9 mouse cellular contexts compared by ENCODE assay signal in genomic region chr3:101213212-101213562, GRCm38 (mm10).
DNase-seq lines count a peak whose midpoint lies in the region; ATAC-seq and TF ChIP-seq lines count a peak whose summit lies in the region.
"Had no signal": no experiment of that assay in that cellular context is flagged by ENCODE, and none has a peak within 500 bp of the region (broad histone marks: within the 10 kb centered on the region; RNA-seq: fewer than 3 reads in every experiment).

No protein-coding gene starts in this region.

- WGBS in lung, adult 2 months, result 54% methylated on average over 4 of the region's 4 CpGs
- 66% methylated on average over 4 of the region's 4 CpGs for WGBS in forebrain, embryonic 12.5 days
- WGBS in limb, embryonic 10.5 days, result 63% methylated on average over 4 of the region's 4 CpGs
- 44% methylated on average over 4 of the region's 4 CpGs for WGBS in midbrain, postnatal 0 days

- H3K9me3 ChIP-seq in forebrain, embryonic 12.5 days, result no peaks in the 10 kb centered on the region
- no peaks in the 10 kb centered on the region for H3K9me3 ChIP-seq in limb, embryonic 10.5 days (replicated peaks)
- H3K9me3 ChIP-seq in midbrain, postnatal 0 days (ENCODE audit: low read length), result no peaks in the 10 kb centered on the region
- H3K9me3 ChIP-seq: liver, embryonic 15.5 days had no signal

- H3K27ac ChIP-seq in forebrain, embryonic 12.5 days, result peak overlapping the region; percentile 78
- H3K27ac ChIP-seq in limb, embryonic 10.5 days, result peak overlapping the region; percentile 88
- H3K27ac ChIP-seq in midbrain, postnatal 0 days (ENCODE audit: low read depth, low read length), result 0 out of 2 replicates have a peak overlapping the region, but pooled peaks have one; percentile 0
- H3K27ac ChIP-seq: liver, embryonic 15.5 days had no signal

- TF ChIP-seq POLR2A in lung, adult 2 months (IDR thresholded peaks at IDR 0.05; ENCODE audit: borderline replicate concordance, extremely low read depth, low read depth, low read length), result no peak

- no peak for TF ChIP-seq CTCF in lung, adult 2 months (IDR thresholded peaks at IDR 0.05; ENCODE audit: insufficient read depth, low read length)
- no peak for TF ChIP-seq CTCF in midbrain, postnatal 0 days (IDR thresholded peaks at IDR 0.05)

- peaks cover 2% of the 10 kb centered on the region; the same call in 1 of the 2 replicates for H3K4me1 ChIP-seq in lung, adult 2 months (ENCODE audit: control insufficient read depth, insufficient read depth, low read length)
- peaks cover 29% of the 10 kb centered on the region for H3K4me1 ChIP-seq in forebrain, embryonic 12.5 days
- peaks cover 35% of the 10 kb centered on the region for H3K4me1 ChIP-seq in limb, embryonic 10.5 days
- peaks cover 9% of the 10 kb centered on the region for H3K4me1 ChIP-seq in midbrain, postnatal 0 days (ENCODE audit: insufficient read depth, low read length)
- H3K4me1 ChIP-seq: liver, embryonic 15.5 days had no signal

- DNase-seq in lung, adult 2 months, result peak; percentile 14
- DNase-seq in lung, postnatal 4 days, result no peak
- DNase-seq in limb, embryonic 10.5 days (ENCODE audit: low spot score), result no peak
- DNase-seq in midbrain, postnatal 0 days (ENCODE audit: low spot score), result no peak
- no peak for DNase-seq in left cerebral cortex, adult 8-10 months (ENCODE audit: low spot score in 2 of 2)
- DNase-seq in urinary bladder, postnatal 36 days (ENCODE audit: low spot score in 2 of 2), result no peak
- no peak for DNase-seq in spleen, adult 18-20 months

- H3K36me3 ChIP-seq in forebrain, embryonic 12.5 days (replicated peaks), result no peaks in the 10 kb centered on the region
- H3K36me3 ChIP-seq in limb, embryonic 10.5 days, result no peaks in the 10 kb centered on the region
- H3K36me3 ChIP-seq in midbrain, postnatal 0 days (ENCODE audit: insufficient read depth, low read length), result no peaks in the 10 kb centered on the region
- H3K36me3 ChIP-seq: liver, embryonic 15.5 days had no signal

- no peak overlapping the region for H3K4me2 ChIP-seq in forebrain, embryonic 12.5 days
- H3K4me2 ChIP-seq in midbrain, postnatal 0 days (ENCODE audit: low read depth, low read length, poor library complexity, severe bottlenecking), result no peak overlapping the region
- H3K4me2 ChIP-seq: liver, embryonic 15.5 days had no signal

- no peaks in the 10 kb centered on the region for H3K27me3 ChIP-seq in forebrain, embryonic 12.5 days
- H3K27me3 ChIP-seq in limb, embryonic 10.5 days (ENCODE audit: low read depth, poor library complexity, severe bottlenecking), result no peaks in the 10 kb centered on the region
- H3K27me3 ChIP-seq in midbrain, postnatal 0 days (ENCODE audit: insufficient read depth, low read length), result no peaks in the 10 kb centered on the region
- H3K27me3 ChIP-seq: liver, embryonic 15.5 days had no signal

- H3K9ac ChIP-seq in forebrain, embryonic 12.5 days, result no peak overlapping the region
- H3K9ac ChIP-seq in midbrain, postnatal 0 days (replicated peaks; ENCODE audit: low read length, poor library complexity, severe bottlenecking), result no peak overlapping the region
- H3K9ac ChIP-seq: liver, embryonic 15.5 days had no signal

- no peak; the same call in 1 of the 2 replicates for ATAC-seq in forebrain, embryonic 12.5 days (ENCODE audit: low FRiP score)
- ATAC-seq in midbrain, postnatal 0 days (ENCODE audit: low FRiP score), result no peak

- no peak overlapping the region for H3K4me3 ChIP-seq in lung, adult 2 months (replicated peaks; ENCODE audit: extremely low read depth, low read depth, low read length)
- H3K4me3 ChIP-seq in forebrain, embryonic 12.5 days (replicated peaks), result no peak overlapping the region
- peak overlapping the region; percentile 35 for H3K4me3 ChIP-seq in limb, embryonic 10.5 days
- no peak overlapping the region for H3K4me3 ChIP-seq in midbrain, postnatal 0 days (ENCODE audit: low read depth, low read length)
- H3K4me3 ChIP-seq: liver, embryonic 15.5 days had no signal

Comparison
In these comparisons a context has a peak if more than half of its experiments do, and no peak if none do; other contexts are left out.
1. H3K27ac ChIP-seq: peak in every context shown above with its lines; median percentile 88 in limb, embryonic 10.5 days; 78 in forebrain, embryonic 12.5 days; 0 in midbrain, postnatal 0 days.